Mouse (Mus musculus): ENCODE measurements around the gene Arfip1. TPM values are rescaled to one million over a fixed set of nuclear protein-coding genes. Genes with fewer than 3 reads are reported as not detected.

Arfip1 gene
- polyA plus RNA-seq (2016; fragmentation: Nextera tagmentation; extraction: Ambion mirVana), result 32.0 and 34.8 TPM in 2 replicates

- Histone ChIP-seq H3K4me1 (peaks cover 32% of the 10 kb centered on the region), H3K27me3 (ENCODE audit: poor library complexity, severe bottlenecking) (peaks cover 11% of the 10 kb centered on the region; the same call in 1 of the 2 replicates), H3K36me3 (replicated peaks) (no peaks in the 10 kb centered on the region), H3K4me3 (peak within 1 kb of the TSS; percentile 85), H3K9me3 (no peaks in the 10 kb centered on the region), H3K27ac (peak within 1 kb of the TSS; percentile 91)
- DNase-seq (ENCODE audit: extremely low spot score, low spot score), result peak; percentile 100
- WGBS, result under 1% methylated on average over 70 of the region's 70 CpGs
Measured at GRCm38 (mm10) chr3:84582023-84582912, at the start of gene Arfip1. Arfip1 (minus strand) TSS chr3:84582625.

- H3K4me1 ChIP-seq, result no peaks in the 10 kb centered on the region
- no peak for DNase-seq (ENCODE audit: extremely low spot score, low spot score)
- no peak overlapping the region for H3K27ac ChIP-seq
- no peaks in the 10 kb centered on the region for H3K9me3 ChIP-seq
- no peak overlapping the region for H3K4me3 ChIP-seq
- H3K36me3 ChIP-seq (replicated peaks), result no peaks in the 10 kb centered on the region
- 90% methylated on average over 9 of the region's 9 CpGs for WGBS
- H3K27me3 ChIP-seq (ENCODE audit: poor library complexity, severe bottlenecking), result no peaks in the 10 kb centered on the region
Measured at GRCm38 (mm10) chr3:84631586-84631985, 49.2 kb upstream of the Arfip1 start.

GRCm38 (mm10) chr3:84622026-84622425 lies 39.6 kb upstream of the Arfip1 start:
- Histone ChIP-seq H3K27ac (no peak overlapping the region), H3K27me3 (ENCODE audit: poor library complexity, severe bottlenecking) (no peaks in the 10 kb centered on the region), H3K9me3 (no peaks in the 10 kb centered on the region), H3K4me3 (no peak overlapping the region), H3K36me3 (replicated peaks) (no peaks in the 10 kb centered on the region), H3K4me1 (no peaks in the 10 kb centered on the region)
- 83% methylated on average over 3 of the region's 3 CpGs for WGBS
- DNase-seq (ENCODE audit: extremely low spot score, low spot score), result no peak

GRCm38 (mm10) chr3:84619725-84620124 lies 37.3 kb upstream of the Arfip1 start:
- 92% methylated on average over 6 of the region's 6 CpGs for WGBS

GRCm38 (mm10) chr3:84619056-84619455 lies 36.6 kb upstream of the Arfip1 start:
- H3K4me3 ChIP-seq, result no peak overlapping the region
- no peak overlapping the region for H3K27ac ChIP-seq
- no peaks in the 10 kb centered on the region for H3K36me3 ChIP-seq (replicated peaks)
- H3K4me1 ChIP-seq, result no peaks in the 10 kb centered on the region
- no peaks in the 10 kb centered on the region for H3K9me3 ChIP-seq
- 96% methylated on average over 7 of the region's 7 CpGs for WGBS
- no peak for DNase-seq (ENCODE audit: extremely low spot score, low spot score)
- no peaks in the 10 kb centered on the region for H3K27me3 ChIP-seq (ENCODE audit: poor library complexity, severe bottlenecking)

More at GRCm38 (mm10) chr3:84619725-84620124, 37.3 kb upstream of the Arfip1 start:
- Histone ChIP-seq H3K4me1 (no peaks in the 10 kb centered on the region), H3K4me3 (no peak overlapping the region), H3K36me3 (replicated peaks) (no peaks in the 10 kb centered on the region), H3K27ac (no peak overlapping the region), H3K27me3 (ENCODE audit: poor library complexity, severe bottlenecking) (no peaks in the 10 kb centered on the region), H3K9me3 (no peaks in the 10 kb centered on the region)
- no peak for DNase-seq (ENCODE audit: extremely low spot score, low spot score)

GRCm38 (mm10) chr3:84618627-84619026 lies 36.2 kb upstream of the Arfip1 start:
- Histone ChIP-seq H3K27me3 (ENCODE audit: poor library complexity, severe bottlenecking) (no peaks in the 10 kb centered on the region), H3K4me1 (no peaks in the 10 kb centered on the region), H3K9me3 (no peaks in the 10 kb centered on the region), H3K36me3 (replicated peaks) (no peaks in the 10 kb centered on the region), H3K4me3 (no peak overlapping the region), H3K27ac (no peak overlapping the region)
- 90% methylated on average over 2 of the region's 2 CpGs for whole genome bisulfite sequencing
- no peak for DNase-seq (ENCODE audit: extremely low spot score, low spot score)

GRCm38 (mm10) chr3:84615856-84616225 lies 33.4 kb upstream of the Arfip1 start:
- Histone ChIP-seq H3K36me3 (replicated peaks) (no peaks in the 10 kb centered on the region), H3K4me1 (no peaks in the 10 kb centered on the region)
- 33% methylated on average over 7 of the region's 7 CpGs for WGBS

GRCm38 (mm10) chr3:84615050-84615855 lies 32.8 kb upstream of the Arfip1 start:
- Histone ChIP-seq H3K36me3 (replicated peaks) (no peaks in the 10 kb centered on the region), H3K4me3 (no peak overlapping the region), H3K9me3 (no peaks in the 10 kb centered on the region), H3K27me3 (ENCODE audit: poor library complexity, severe bottlenecking) (no peaks in the 10 kb centered on the region), H3K4me1 (no peaks in the 10 kb centered on the region), H3K27ac (no peak overlapping the region)
- 25% methylated on average over 5 of the region's 5 CpGs for WGBS
- DNase-seq (ENCODE audit: extremely low spot score, low spot score), result no peak

More at GRCm38 (mm10) chr3:84615856-84616225, 33.4 kb upstream of the Arfip1 start:
- H3K27me3 ChIP-seq (ENCODE audit: poor library complexity, severe bottlenecking), result no peaks in the 10 kb centered on the region
- H3K27ac ChIP-seq, result no peak overlapping the region
- H3K9me3 ChIP-seq, result no peaks in the 10 kb centered on the region
- DNase-seq (ENCODE audit: extremely low spot score, low spot score), result no peak
- H3K4me3 ChIP-seq, result no peak overlapping the region

- no peaks in the 10 kb centered on the region for H3K9me3 ChIP-seq
- 89% methylated on average over 9 of the region's 9 CpGs for WGBS
- no peaks in the 10 kb centered on the region for H3K27me3 ChIP-seq (ENCODE audit: poor library complexity, severe bottlenecking)
- no peak for DNase-seq (ENCODE audit: extremely low spot score, low spot score)
- no peak overlapping the region for H3K4me3 ChIP-seq
- H3K36me3 ChIP-seq (replicated peaks), result no peaks in the 10 kb centered on the region
- H3K27ac ChIP-seq, result no peak overlapping the region
- H3K4me1 ChIP-seq, result no peaks in the 10 kb centered on the region
Measured at GRCm38 (mm10) chr3:84610183-84610710, 27.8 kb upstream of the Arfip1 start.

- peaks cover 24% of the 10 kb centered on the region for H3K27me3 ChIP-seq (ENCODE audit: poor library complexity, severe bottlenecking)
- no peak for DNase-seq (ENCODE audit: extremely low spot score, low spot score)
Measured at GRCm38 (mm10) chr3:84603212-84603611, 20.8 kb upstream of the Arfip1 start.

GRCm38 (mm10) chr3:84602759-84603158 lies 20.3 kb upstream of the Arfip1 start:
- no peaks in the 10 kb centered on the region for H3K36me3 ChIP-seq (replicated peaks)
- H3K9me3 ChIP-seq, result no peaks in the 10 kb centered on the region
- no peak for DNase-seq (ENCODE audit: extremely low spot score, low spot score)
- peaks cover 6% of the 10 kb centered on the region for H3K4me1 ChIP-seq
- no peak overlapping the region for H3K27ac ChIP-seq
- WGBS, result 97% methylated on average over 2 of the region's 2 CpGs
- peaks cover 28% of the 10 kb centered on the region for H3K27me3 ChIP-seq (ENCODE audit: poor library complexity, severe bottlenecking)
- H3K4me3 ChIP-seq, result no peak overlapping the region

More at GRCm38 (mm10) chr3:84603212-84603611, 20.8 kb upstream of the Arfip1 start:
- Histone ChIP-seq H3K27ac (no peak overlapping the region), H3K36me3 (replicated peaks) (no peaks in the 10 kb centered on the region), H3K4me1 (peaks cover 6% of the 10 kb centered on the region), H3K9me3 (no peaks in the 10 kb centered on the region), H3K4me3 (no peak overlapping the region)
- WGBS, result 70% methylated on average over 9 of the region's 9 CpGs

GRCm38 (mm10) chr3:84601870-84602495 lies 19.6 kb upstream of the Arfip1 start:
- peaks cover 36% of the 10 kb centered on the region for H3K27me3 ChIP-seq (ENCODE audit: poor library complexity, severe bottlenecking)
- H3K4me1 ChIP-seq, result peaks cover 6% of the 10 kb centered on the region
- DNase-seq (ENCODE audit: extremely low spot score, low spot score), result no peak
- no peak overlapping the region for H3K4me3 ChIP-seq
- no peaks in the 10 kb centered on the region for H3K9me3 ChIP-seq
- no peak overlapping the region for H3K27ac ChIP-seq
- no peaks in the 10 kb centered on the region for H3K36me3 ChIP-seq (replicated peaks)
- WGBS, result 88% methylated on average over 9 of the region's 9 CpGs
